Mouse (Mus musculus) E14TG2a.4 (cell line): ENCODE measurements around the gene Ppm1m.

Source experiments
- H3K27me3 ChIP-seq: 2 replicates; pipeline ENCODE4 v1.6.1; 2014; ENCODE audit warnings: low read length, control low read depth; ENCODE audit not compliant: insufficient read depth
- H3K36me3 ChIP-seq: 2 replicates; pipeline ENCODE4 v1.6.1; 2014; ENCODE audit warnings: low read length, control low read depth; ENCODE audit not compliant: insufficient read depth
- H3K4me1 ChIP-seq: replicated peaks from 2 replicates; pipeline ENCODE4 v1.6.1; 2014; ENCODE audit warnings: low read depth, low read length, control low read depth
- H3K4me3 ChIP-seq: replicated peaks from 2 replicates; pipeline ENCODE4 v1.5.1; 2014; ENCODE audit warnings: mild to moderate bottlenecking, low read length
- H3K9me3 ChIP-seq: 2 replicates; pipeline ENCODE4 v1.6.1; 2014; ENCODE audit warnings: low read length, control low read depth
- CTCF ChIP-seq: conservative IDR thresholded peaks from 2 replicates; pipeline ENCODE4 v1.5.1; 2014; ENCODE audit warnings: low read length
- NANOG ChIP-seq: IDR thresholded peaks from 2 replicates; pipeline ENCODE4 v1.6.1; 2014; ENCODE audit warnings: borderline replicate concordance, low read length, mixed read lengths
- POU5F1 ChIP-seq: IDR thresholded peaks from 2 replicates; pipeline ENCODE4 v1.6.1; 2014; ENCODE audit warnings: low read length, borderline replicate concordance

Ppm1m gene

DNA sequence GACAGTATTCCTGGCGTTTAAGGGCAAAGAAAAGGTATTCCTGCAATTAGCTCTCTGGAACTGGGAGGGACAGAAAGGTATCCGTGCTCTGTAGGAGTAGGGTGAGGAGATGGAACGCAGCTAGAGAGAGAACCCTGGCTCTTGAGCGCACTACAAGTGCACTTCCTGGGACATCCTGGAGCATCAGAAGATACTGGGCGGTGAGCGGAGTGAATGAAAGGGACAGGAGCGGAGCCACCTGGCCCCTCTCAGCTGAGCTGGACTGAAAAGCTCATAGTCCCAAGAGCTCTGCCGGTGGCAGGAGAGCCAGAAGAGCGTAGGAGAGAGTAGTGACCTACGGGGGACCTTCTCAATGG, 50.2 kb downstream of the Ppm1m start:
- peak overlapping the region; percentile 65 for H3K4me3 ChIP-seq
- no peaks in the 10 kb centered on the region for H3K36me3 ChIP-seq
- no peaks in the 10 kb centered on the region for H3K9me3 ChIP-seq
- peaks cover 44% of the 10 kb centered on the region for H3K27me3 ChIP-seq
- TF ChIP-seq CTCF (no peak), NANOG (no peak)
- H3K4me1 ChIP-seq, result peaks cover 28% of the 10 kb centered on the region

- H3K9me3 ChIP-seq, result no peaks in the 10 kb centered on the region
- peaks cover 44% of the 10 kb centered on the region for H3K27me3 ChIP-seq
- no peak for TF ChIP-seq CTCF
- H3K4me3 ChIP-seq, result peak overlapping the region; percentile 65
- H3K4me1 ChIP-seq, result peaks cover 28% of the 10 kb centered on the region
- H3K36me3 ChIP-seq, result no peaks in the 10 kb centered on the region
These were observed 50.8 kb downstream of the Ppm1m start for GRCm38 (mm10) chr9:106148541-106149398.

DNA sequence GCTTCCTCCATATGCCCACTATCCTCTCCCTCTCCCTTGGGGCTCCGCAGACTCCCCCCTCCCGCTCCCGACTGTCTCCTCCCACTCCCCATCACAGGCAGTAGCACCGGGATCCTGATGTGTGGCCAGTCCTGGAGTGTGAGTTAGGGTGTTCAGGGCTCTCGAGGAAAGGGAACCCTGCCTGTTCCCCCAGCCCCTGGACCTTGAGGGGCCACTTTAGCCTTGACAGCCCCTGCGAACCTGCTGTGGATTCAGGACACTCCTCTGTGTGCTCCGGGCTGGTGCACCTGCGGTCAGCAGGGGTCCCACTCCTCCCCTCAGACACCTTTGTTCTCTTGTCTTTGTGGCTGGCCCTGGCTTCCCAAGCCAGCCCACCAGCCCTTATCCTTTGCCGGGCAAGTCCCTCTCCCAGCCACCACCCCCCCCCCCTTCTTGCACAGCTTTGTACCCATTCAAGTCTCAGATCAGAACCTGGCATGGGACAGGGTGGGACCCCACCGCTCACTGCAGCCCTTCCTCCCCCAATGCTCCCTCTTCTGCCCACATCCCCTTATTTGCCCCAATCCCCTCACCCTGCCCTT, 51.6 kb downstream of the Ppm1m start:
- H3K27me3 ChIP-seq, result peaks cover 44% of the 10 kb centered on the region
- H3K4me1 ChIP-seq, result peaks cover 28% of the 10 kb centered on the region
- peak overlapping the region; percentile 65 for H3K4me3 ChIP-seq
- H3K9me3 ChIP-seq, result no peaks in the 10 kb centered on the region
- H3K36me3 ChIP-seq, result no peaks in the 10 kb centered on the region
- TF ChIP-seq POU5F1, result no peak
- no peak for TF ChIP-seq CTCF
- no peak for TF ChIP-seq NANOG

DNA sequence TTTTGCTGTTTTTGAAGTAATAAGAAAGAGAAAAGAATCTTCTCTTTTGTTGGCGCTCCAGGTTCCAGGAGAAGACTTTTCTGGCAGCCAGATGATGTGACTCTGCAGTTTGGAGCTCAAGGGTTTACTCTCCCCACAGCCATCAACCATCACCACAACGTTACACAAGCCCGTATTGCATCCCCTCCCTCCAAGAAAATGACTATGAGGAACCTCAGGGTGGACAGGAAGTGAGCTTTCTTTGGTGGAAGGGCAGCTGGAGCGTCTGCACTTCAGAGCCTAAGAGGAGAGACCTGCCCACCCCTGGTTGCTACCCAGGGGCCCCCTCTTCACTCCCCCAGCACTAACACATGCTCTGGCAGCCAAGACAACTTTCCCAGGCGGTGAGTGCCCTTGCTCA, 52.3 kb downstream of the Ppm1m start:
- H3K36me3 ChIP-seq, result no peaks in the 10 kb centered on the region
- no peak overlapping the region for H3K4me3 ChIP-seq
- TF ChIP-seq NANOG (no peak), CTCF (no peak), POU5F1 (no peak)
- no peaks in the 10 kb centered on the region for H3K9me3 ChIP-seq
- peaks cover 44% of the 10 kb centered on the region for H3K27me3 ChIP-seq
- peaks cover 32% of the 10 kb centered on the region for H3K4me1 ChIP-seq

DNA sequence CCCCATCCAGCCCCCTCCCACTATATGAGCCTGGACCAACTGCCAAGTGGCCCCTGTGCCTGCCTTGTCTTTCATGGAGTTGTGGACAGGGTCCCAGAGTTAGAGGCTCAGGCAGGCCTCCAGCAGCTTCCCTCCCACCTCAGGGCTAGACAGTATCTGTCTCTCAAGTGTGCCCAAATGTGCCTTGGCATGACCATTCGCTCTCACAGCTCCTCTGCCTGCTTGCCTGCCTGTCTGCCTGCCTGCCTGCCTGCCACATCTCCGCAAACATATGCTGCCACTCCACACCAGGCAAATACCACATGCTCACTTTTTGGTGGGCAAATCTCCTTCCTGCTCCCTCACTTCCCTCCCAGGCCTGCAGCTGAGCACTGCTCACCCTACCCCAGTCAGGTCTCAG, 54.0 kb downstream of the Ppm1m start:
- Histone ChIP-seq H3K4me3 (no peak overlapping the region), H3K27me3 (peaks cover 38% of the 10 kb centered on the region), H3K4me1 (peaks cover 41% of the 10 kb centered on the region), H3K36me3 (no peaks in the 10 kb centered on the region), H3K9me3 (no peaks in the 10 kb centered on the region)
- TF ChIP-seq NANOG, result no peak
